Mouse (Mus musculus): ENCODE results near the gene Kcnip4.

GRCm38 (mm10) chr5:48503094-48503493 is 1021.6 kb downstream of the Kcnip4 start:
- TF ChIP-seq ZC3H11A (IDR thresholded peaks at IDR 0.05; ENCODE audit: borderline replicate concordance, low read depth, low read length) (no peak), ZNF384 (IDR thresholded peaks at IDR 0.05; ENCODE audit: low read depth, low read length) (no peak), HCFC1 (IDR thresholded peaks at IDR 0.05; ENCODE audit: borderline replicate concordance, insufficient read depth, low read length) (no peak)

Measured in ES-E14 (cell line).